Mouse (Mus musculus) spleen, postnatal 14 days (tissue): Measurements from ENCODE around the gene Cox16.

Experiments
- DNase-seq, 2 experiments: peaks; one replicate each; pipeline ENCODE4 v3.0.0; 2021 to 2022; ENCODE audit warnings: low spot score in 2 of 2

Gene Cox16

DNA sequence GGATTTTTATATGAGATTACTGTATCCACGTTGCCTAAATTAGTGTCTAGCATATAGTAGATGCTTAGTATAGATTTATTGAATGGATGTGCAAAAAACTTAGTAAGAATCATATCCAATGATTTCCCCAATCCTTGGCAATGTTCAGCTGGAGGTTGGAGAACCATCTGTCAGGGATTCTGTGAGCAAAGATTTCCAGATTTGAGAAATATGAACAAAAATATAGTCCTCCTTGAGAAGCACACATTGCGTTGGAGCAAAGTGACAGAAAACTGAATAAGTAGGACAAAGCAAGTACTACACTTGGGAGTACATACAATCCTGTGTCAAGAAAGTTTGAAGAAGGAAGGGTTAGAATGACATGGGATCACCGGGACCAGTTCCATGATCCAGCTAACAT is 160.8 kb downstream of the Cox16 start:
- DNase-seq = no peak

GRCm38 (mm10) chr12:81321021-81321420 is 163.9 kb downstream of the Cox16 start:
- no peak for DNase-seq

DNA sequence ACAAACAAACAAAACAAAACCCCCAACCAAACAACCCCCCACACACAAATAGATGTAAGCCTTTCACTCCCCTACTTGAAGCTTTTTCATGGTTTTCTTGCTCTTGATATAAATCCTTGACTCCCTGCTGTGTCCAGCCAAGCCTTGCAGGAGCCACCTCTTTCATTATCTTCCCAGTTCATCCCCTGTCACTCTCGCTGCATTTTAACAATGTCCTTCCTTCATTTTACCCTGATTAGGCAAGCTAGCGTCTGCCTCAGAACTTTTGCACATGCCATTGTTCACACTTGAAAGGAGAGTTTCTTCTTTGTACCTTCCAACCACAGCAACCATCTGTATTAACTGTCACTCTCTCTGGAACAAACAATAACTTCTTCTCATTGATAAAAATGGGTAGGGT is 167.1 kb downstream of the Cox16 start:
- DNase-seq = no peak

DNA sequence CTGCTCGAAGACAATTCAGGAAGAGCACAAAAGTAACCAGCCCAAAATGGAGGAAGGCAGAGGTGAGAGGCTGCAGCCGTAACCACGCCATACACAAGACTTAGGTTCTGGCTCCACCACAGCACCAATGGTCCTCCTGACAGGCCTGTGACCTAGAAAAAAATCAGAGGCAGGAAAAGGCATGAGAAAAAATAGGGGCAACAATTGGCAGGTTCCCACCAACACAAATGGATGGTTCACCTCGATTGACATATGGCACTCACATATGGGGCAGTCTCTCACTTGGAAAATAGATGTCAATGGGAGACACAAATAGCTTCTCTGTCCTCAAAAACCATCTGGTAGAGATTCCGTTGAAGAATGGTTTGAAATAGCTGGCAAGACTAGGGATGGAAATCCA is 169.0 kb downstream of the Cox16 start:
- no peak for DNase-seq
